Mouse (Mus musculus) stomach, adult 2 months (tissue): Measurements from ENCODE around the gene Aip. TPM values are rescaled to one million over a fixed set of nuclear protein-coding genes. Genes with fewer than 3 reads are reported as not detected.

Experiments used
- polyA plus RNA-seq: library from polyadenylated mRNA; depleted of rRNA; stranded (reverse); fragments of >200 nt; gene quantifications from 2 replicates; pipeline ENCODE4 v1.2.3, GENCODE M21; 2012; rRNA removed

Aip gene
- 25.6 and 32.7 TPM in 2 replicates for polyA plus RNA-seq

DNA sequence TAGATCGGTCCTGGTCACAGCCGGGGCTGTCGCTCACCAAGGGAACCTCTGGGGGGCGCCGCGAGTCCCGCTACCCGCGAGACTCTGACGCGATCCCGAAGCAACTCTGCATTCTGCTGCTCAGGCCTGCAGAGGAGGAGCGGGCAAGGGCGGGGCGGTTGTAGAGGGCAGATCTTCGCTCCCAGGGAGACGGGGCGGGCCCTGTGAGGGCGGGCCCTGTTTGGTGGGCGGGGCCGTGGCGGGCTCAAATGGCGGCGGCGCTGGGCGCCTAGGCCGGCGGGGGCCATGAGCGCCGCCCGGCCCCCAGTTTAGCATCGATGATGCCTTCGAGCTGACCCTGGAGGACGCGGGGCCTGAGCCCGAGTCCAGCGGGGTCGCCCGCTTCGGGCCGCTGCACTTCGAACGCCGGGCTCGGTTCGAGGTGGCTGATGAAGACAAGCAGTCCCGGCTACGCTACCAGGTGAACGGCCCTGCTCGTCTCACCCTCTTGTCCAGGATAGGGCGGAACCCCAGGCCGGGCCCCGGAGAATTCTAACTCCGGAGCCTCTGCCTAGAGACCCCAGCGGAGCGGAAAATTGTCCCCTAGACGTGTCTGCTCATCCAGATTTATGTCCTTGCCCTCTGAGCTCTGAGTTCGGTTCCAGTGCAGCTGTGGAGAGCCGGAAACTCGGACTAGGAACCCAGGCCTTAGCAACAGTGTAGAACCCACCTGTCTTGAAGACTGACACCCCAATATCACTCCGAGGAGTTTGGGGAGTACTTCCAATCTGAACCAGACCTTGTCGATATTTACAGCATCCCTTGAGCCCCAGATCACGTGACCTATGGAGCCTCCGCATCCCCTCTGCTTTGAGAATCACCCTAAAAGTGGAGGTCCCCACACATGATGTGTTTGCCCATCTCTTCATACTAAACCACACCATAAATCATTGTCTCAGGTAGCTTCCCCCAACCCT is at the start of gene Aip:
Aip (minus strand) TSS at position 118 of the 956 bp plus-strand sequence.

DNA sequence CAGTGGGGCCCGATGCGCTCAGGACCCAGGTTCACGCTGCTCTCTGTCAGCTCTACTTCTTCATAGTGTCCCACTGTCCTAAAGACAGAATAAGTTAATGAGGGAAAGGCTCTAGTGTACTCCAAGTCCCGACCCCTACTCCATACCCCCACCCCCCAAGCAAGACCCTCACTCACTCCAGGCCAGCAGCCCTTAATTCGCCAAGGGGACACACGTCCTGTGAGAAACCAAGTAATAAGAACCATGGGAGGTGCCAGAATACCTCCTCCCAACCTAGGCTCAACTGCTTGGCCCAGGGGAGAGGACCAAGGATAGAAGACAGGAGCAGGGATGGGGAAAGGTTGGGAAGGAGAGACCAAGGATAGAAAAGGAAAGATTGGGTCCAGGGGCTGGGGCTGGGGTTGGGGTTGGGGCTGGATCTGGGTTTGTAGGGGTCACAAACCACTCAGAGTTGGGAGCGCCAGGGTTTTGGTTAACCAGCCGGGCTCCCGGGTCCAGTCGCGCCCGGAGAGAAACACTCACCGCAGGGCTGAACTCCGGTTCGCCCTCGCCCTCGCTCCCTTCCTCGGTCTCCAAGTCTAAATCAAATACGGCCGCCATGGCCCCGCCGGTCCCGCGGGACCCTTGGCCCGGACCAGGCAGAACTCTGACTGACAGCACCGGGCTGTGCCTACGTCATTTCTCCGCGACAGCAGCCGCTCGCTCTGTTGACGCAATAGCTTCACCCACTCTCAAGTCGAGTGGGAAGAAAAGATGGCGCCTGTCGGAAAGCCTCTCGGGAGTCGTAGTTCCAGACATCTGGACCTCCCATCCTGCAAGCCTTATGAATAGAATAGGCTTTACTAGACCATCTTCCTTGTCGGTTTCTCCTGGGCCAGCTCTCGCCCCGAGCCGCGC is 37.2 kb upstream of the Aip start, which contains the start of gene Rps6kb2:
Rps6kb2 (minus strand) TSS at position 709 of the 897 bp plus-strand sequence.

DNA sequence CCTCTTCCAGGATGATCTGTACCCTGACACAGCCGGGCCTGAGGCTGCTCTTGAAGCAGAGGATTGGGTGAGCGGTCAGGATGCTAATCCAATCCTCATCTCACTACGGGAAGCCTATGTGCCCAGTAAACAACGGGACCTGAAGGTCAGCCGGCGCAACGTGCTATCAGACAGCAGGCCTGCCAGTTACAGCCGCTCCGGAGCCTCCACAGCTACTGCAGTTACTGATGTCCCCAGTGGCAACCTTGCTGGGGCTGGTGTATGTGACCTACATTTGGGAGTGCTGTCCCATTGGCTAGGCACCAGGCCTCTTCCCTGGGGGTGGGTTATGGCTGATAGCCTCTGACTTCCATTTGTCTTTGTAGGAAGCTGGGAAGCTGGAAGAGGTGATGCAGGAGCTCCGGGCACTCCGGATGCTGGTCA is 27.6 kb upstream of the Aip start, which contains the start of gene Ptprcap:
Ptprcap (plus strand) TSS at position 373 of the 423 bp plus-strand sequence.

DNA sequence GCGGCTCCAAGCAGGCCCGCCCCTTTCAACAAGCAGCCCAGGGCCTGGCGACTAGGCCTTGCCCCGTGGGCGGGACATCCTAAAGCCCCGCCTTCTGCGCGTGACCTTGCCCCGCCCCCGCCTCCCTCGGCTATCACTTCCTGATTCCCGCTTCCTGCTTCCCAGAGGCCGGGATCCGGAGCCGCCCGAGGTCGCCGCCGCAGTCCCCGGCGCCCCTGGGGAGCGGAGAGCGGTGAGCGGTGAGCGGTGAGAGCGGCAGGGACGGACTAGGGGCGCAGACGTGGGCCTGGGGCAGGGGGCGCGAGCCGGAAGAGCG is 22.8 kb upstream of the Aip start, which contains the start of gene Coro1b:
Coro1b (plus strand) TSS at position 129 of the 316 bp plus-strand sequence.

DNA sequence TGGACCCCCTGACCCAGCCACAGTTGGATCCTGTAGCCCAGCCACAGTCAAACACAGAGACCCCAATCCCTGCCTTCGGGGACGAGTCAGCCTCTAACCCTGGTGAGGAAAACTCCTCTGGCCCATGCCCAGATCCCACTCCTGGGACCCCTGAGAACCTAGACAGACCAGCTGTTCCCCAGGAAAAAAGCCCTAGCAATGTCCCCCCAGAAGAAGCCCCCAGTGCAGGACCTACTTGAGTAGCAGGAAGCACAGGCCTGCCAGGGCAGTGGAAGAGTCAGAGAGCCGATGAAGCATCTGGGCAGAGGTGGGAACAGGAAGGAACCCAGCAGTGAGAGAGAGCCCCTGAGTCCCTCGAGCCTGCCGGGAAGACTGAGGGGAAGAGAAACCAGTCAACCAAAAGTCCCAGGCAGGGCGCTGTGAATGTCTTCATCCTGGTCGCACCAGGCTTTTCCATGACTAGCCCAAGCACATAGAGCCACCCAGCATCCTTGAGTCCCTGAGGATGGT is 18.2 kb upstream of the Aip start, which contains the start of gene Cabp4:
Cabp4 (minus strand) TSS at position 275 of the 510 bp plus-strand sequence.

DNA sequence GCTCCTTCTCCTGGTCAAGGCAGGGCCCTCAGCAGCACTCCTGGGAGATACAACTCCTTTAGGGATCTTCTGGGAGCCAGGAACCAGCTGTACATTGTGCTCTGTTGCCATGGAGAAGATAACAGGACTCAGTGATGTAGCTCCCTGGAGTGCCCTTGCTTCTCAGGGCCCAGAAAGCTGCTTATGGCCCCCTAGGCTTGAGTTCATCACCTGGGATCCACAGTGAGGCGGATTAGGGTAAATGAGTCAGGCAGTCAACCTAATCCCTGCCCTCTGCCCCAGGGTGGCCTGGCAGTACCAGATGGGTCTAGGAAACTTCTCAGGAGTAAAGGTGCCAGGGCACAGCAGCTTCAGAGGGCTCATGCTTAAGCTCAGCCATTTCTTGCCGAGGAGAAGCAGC is 13.8 kb upstream of the Aip start, which contains the start of gene Gpr152:
Gpr152 (plus strand) TSS at position 342 of the 400 bp plus-strand sequence.

DNA sequence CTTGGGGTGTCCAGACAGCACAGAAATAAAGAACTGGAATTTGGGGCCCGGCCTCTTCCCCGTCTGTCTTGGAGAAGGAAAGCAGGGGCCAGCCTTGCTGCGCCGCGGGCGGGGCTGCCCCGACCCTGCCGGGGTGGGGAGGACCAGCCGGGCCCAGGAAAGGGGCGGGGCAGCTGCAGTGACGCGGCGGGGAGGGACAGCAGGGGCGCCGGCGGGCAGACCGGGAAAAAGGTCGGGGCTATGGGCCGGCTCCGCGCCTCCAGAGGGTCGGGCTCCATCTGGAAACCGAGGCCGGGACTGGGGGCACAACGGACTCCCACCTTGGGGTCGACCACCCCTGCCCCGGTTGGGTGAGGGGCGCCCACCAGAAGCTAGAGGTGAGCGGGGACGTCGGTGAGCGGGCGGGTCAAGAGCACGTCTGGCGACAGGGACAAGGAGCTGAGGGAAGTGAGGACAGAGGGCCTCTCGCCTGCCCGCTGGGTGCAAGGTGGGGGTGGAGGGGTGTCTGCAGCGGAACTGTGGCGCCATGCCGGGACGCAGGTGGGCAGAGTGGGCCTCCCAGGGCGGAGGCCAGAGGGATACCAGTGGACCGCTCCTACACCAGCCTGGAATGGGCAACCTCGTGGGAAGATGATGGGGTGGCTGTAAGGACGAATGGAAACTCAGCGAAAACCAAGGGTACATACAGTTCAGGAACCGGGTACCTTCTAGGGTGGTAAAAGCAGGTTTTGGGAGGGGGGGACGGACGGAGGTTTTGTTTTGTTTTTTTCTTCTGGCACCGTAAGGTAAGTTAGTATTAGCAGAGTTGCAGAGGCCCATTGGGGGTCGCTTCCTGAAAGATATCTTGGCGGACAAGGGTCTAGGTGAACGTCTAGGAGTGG is 25.6 kb downstream of the Aip start, which contains the start of gene Pitpnm1:
Pitpnm1 (plus strand) TSS at position 162 of the 881 bp plus-strand sequence.

DNA sequence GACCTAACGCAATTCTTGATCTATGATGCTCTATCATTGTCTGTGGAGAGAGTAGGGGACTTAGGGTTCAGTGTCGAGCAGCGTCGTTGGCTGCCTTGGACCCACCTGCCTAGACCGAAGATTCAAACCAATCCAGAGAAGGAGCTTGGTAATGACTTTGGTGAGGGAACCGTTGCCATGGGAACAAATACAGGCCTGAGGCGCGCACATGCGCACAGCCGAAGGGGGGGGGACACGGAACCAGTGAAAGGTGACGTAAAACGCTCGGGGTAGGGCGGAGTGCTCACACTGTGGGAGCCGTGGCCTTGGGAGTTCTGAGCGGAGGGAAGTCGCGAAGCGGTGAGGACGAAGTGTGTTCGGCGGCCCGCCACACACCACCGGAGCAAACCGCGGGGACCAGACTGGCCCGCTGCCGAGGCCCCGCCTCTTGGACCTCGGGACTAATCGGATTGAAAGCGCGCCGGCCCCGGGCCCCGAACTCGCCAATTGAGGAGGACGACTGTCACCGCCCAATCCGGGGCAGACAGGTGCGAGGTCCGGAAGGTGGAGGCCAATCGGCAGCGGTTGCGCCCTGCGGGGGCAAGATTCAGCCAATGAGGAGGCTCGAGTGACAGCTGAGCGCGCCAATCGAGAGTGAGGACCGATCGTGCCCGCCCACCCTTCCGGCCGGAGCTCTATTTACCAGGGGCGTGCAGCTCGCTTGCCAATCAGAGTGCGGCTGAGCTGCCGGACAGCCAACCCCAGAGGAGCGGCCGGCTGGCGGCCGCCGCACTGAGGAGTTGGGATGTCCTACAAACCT is 28.8 kb downstream of the Aip start, which contains the start of gene Cdk2ap2:
Cdk2ap2 (plus strand) TSS at position 541 of the 799 bp plus-strand sequence.

DNA sequence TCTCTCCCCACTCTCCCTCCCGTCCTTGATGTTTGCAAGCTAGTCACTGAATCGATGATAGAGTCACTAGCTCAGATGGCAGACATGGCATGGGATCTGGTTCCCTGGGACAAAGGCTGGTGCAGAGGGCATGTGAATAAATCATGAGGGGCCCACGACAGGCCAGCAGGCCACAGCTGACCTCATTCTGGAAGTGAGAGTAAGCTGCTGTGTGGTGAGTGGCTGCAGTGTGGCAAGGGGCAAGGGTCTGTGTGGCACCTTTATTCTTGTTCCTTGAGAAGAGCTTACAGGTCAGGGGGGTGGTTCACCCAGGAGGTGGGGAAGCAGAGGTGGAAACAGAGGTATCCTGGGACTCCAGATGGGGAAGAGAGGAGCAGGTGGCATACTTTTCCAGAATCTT is 44.3 kb downstream of the Aip start, which contains the start of gene Cabp2:
Cabp2 (plus strand) TSS at position 185 of the 400 bp plus-strand sequence.

Other genes with a start within 250 kb of the Aip start
- 67.3 and 72.2 TPM in 2 replicates for gene Tcirg1, start 218.7 kb downstream of the Aip start, polyA plus RNA-seq
- 180 and 250 TPM in 2 replicates for gene Ndufs8, start 213.1 kb downstream of the Aip start, polyA plus RNA-seq
- 2.0 TPM in 2 replicates for gene Aldh3b1, start 196.1 kb downstream of the Aip start, polyA plus RNA-seq
- 31.5 and 46.6 TPM in 2 replicates for gene Unc93b1, start 190.7 kb downstream of the Aip start, polyA plus RNA-seq
- 0.15 and 0.23 TPM in 2 replicates for gene Aldh3b3, start 167.2 kb downstream of the Aip start, polyA plus RNA-seq
- 32.2 and 43.3 TPM in 2 replicates for gene Aldh3b2, start 153.5 kb downstream of the Aip start, polyA plus RNA-seq
- 11.4 and 16.6 TPM in 2 replicates for gene Acy3, start 139.3 kb downstream of the Aip start, polyA plus RNA-seq
- not detected in 2 replicates for gene Tbx10, start 133.1 kb downstream of the Aip start, polyA plus RNA-seq
- 14.0 and 30.7 TPM in 2 replicates for gene Nudt8, start 125.3 kb downstream of the Aip start, polyA plus RNA-seq
- 0.82 and 1.4 TPM in 2 replicates for gene Gm49405, start 125.2 kb downstream of the Aip start, polyA plus RNA-seq
- 6.4 and 6.9 TPM in 2 replicates for gene Doc2g, start 122.5 kb downstream of the Aip start, polyA plus RNA-seq
- 125 and 129 TPM in 2 replicates for gene Ndufv1, start 113.1 kb downstream of the Aip start, polyA plus RNA-seq
- gene Gstp1, start 87.9 kb downstream of the Aip start, polyA plus RNA-seq, result 1,477 and 1,578 TPM in 2 replicates
- gene Gstp2, start 79.8 kb downstream of the Aip start, polyA plus RNA-seq, result 160 and 194 TPM in 2 replicates
- gene Gstp3, start 66.3 kb downstream of the Aip start, polyA plus RNA-seq, result 1.6 and 1.9 TPM in 2 replicates
- not detected in 2 replicates for gene Cabp2, start 44.3 kb downstream of the Aip start, polyA plus RNA-seq
- gene Cdk2ap2, start 28.7 kb downstream of the Aip start, polyA plus RNA-seq, result 155 and 221 TPM in 2 replicates
- gene Pitpnm1, start 25.9 kb downstream of the Aip start, polyA plus RNA-seq, result 68.7 and 72.3 TPM in 2 replicates
- gene Gpr152, start 13.9 kb upstream of the Aip start, polyA plus RNA-seq, result not detected in 2 replicates
- gene Cabp4, start 18.2 kb upstream of the Aip start, polyA plus RNA-seq, result not detected in 2 replicates
- 140 and 142 TPM in 2 replicates for gene Coro1b, start 22.8 kb upstream of the Aip start, polyA plus RNA-seq
- gene Ptprcap, start 27.7 kb upstream of the Aip start, polyA plus RNA-seq, result 25.8 and 51.7 TPM in 2 replicates
- 37.1 and 39.1 TPM in 2 replicates for gene Rps6kb2, start 37.5 kb upstream of the Aip start, polyA plus RNA-seq
- 4.6 and 5.3 TPM in 2 replicates for gene Carns1, start 49.6 kb upstream of the Aip start, polyA plus RNA-seq
- 1.5 and 5.0 TPM in 2 replicates for gene Tbc1d10c, start 65.4 kb upstream of the Aip start, polyA plus RNA-seq
- 202 and 205 TPM in 2 replicates for gene Ppp1ca, start 66.2 kb upstream of the Aip start, polyA plus RNA-seq
- gene Rad9a, start 75.8 kb upstream of the Aip start, polyA plus RNA-seq, result 8.0 and 9.5 TPM in 2 replicates
- gene Clcf1, start 88.4 kb upstream of the Aip start, polyA plus RNA-seq, result 6.8 and 7.5 TPM in 2 replicates
- not detected in 2 replicates for gene AC109138.7, start 88.5 kb upstream of the Aip start, polyA plus RNA-seq
- gene Pold4, start 106.0 kb upstream of the Aip start, polyA plus RNA-seq, result 55.0 and 65.2 TPM in 2 replicates
- 70.7 and 85.1 TPM in 2 replicates for gene Ssh3, start 143.3 kb upstream of the Aip start, polyA plus RNA-seq
- gene Ankrd13d, start 157.3 kb upstream of the Aip start, polyA plus RNA-seq, result 5.5 and 7.2 TPM in 2 replicates
- 54.8 and 71.4 TPM in 2 replicates for gene Grk2, start 180.4 kb upstream of the Aip start, polyA plus RNA-seq